Mouse (Mus musculus): ENCODE results near the gene Bzw2. TPM values are rescaled to one million over a fixed set of nuclear protein-coding genes. Genes with fewer than 3 reads are reported as not detected.

The Bzw2 gene
- polyA plus RNA-seq, 1 experiment, result 15.0 TPM

DNA sequence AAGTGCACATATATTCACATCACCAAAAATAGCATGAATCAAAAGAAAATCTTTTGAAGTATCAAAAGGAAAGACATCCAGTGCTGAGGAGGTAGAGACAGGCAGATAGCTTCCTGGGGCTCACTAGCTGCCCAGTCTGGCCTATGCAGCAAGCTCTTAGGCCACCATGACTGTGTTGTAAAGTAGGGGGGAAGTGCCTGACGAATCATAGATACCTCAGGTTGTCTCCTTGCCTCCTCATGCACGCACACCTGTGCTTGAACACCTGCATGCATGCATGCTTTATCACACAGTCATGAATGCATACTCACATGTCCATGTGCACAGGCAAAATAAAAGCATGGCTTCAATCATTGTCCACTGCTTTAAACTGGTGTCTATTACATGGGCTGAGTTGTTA, 113.2 kb downstream of the Bzw2 start:
- TF ChIP-seq GATA1 (IDR thresholded peaks at IDR 0.05; ENCODE audit: low read length), result no peak

DNA sequence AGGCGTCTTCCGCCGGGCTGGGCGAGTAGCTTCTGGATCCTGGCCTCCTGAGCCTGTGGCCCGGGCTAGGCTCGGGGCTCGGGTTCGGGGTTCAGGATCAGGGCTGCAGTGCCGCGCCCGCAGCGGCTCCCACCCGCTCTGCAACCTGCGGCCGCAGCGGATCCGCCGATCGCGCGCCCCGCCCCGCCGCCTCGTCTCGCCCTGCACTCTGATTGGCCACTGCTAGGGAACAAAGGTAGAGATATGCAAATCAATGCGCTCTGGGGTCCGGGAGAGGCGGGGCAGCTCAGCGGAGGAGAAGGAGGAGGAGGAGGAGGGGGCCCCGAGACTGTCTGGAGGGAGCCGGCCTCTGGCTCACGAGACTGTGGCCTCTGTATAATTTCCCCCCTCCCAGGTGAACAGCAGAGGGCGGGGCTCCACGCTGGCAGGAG, 115.5 kb downstream of the Bzw2 start, which contains the start of gene Tspan13:
TSS of gene Tspan13 (minus strand) at position 153 of the 431 bp plus-strand sequence.
- TF ChIP-seq GATA1 (IDR thresholded peaks at IDR 0.05; ENCODE audit: low read length), result no peak

Other genes starting within 250 kb of the Bzw2 start
- gene Agr3, start 232.5 kb downstream of the Bzw2 start, polyA plus RNA-seq (2012), result not detected in 2 replicates
- not detected in 2 replicates for gene Agr2, start 165.2 kb downstream of the Bzw2 start, polyA plus RNA-seq (2012)
- not detected in 2 replicates for gene Tspan13, start 115.6 kb downstream of the Bzw2 start, polyA plus RNA-seq (2012)
- 1.5 and 2.0 TPM in 2 replicates for gene Ankmy2, start 966 bp downstream of the Bzw2 start, polyA plus RNA-seq (2012)
- gene Lrrc72, start 95.3 kb upstream of the Bzw2 start, polyA plus RNA-seq (2012), result not detected in 2 replicates
- gene Sostdc1, start 156.1 kb upstream of the Bzw2 start, polyA plus RNA-seq (2012), result not detected in 2 replicates
- 0.90 and 1.7 TPM in 2 replicates for gene Ispd, start 223.4 kb upstream of the Bzw2 start, polyA plus RNA-seq (2012)
- gene D630036H23Rik, start 224.1 kb upstream of the Bzw2 start, polyA plus RNA-seq (2012), result 0.94 and 1.4 TPM in 2 replicates

All from G1E-ER4 (cell line).